Mouse (Mus musculus): ENCODE results near the gene P4htm. TPM values are rescaled to one million over a fixed set of nuclear protein-coding genes. Genes with fewer than 3 reads are reported as not detected.
A peak's percentile ranks its signal among the peaks of the same experiment; 100 is the strongest.

Gene P4htm
- total and polyA plus RNA-seq, 2 experiments from 2014 or later: 38.8 to 50.8 TPM

DNA sequence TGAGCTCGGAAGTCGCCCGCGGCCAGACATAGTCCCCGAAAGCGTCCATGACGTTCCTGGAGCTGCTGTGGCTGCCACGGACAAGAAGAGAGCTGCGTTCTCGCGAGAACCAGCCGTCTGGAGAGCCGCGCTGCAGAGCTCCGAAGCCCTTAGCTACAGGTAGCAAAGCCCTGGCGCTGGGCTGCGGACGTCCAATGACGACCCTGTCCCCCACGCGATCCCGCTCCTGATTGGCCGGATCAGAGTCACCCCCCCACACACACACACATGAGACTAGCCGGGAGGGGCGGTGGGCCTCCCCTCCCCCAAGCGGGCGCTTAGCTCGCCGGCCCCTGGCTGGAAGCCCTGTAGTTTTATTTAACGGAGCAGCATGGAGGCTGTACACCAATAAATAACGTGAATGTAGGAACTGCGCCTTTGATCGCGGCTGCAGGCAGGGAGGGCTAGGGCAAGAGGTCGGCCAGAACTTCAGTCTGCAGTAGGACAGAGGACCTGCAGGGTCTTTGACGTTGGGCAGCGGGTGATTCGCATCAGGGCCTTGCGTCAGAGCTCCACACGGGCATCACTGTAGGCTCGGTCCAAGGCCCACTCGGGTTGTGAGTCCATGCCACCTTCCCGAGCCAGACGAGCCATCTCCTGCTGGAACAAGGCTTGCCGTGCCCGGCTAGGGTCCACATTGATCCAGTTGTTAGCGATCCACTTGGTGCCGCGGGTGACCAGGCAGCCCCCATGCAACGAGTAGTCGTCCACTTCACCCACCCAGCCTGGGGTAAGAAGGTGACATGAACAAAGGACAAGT is 18.7 kb downstream of the P4htm start, which contains the start of gene Wdr6:
Wdr6 (minus strand) TSS at position 195 of the 799 bp plus-strand sequence.
- ATAC-seq (peak; percentile 98), DNase-seq (ENCODE audit: low spot score) (peak; percentile 98)
- TF ChIP-seq CTCF (IDR thresholded peaks at IDR 0.05; ENCODE audit: low read depth): no peak
- H3K27me3 ChIP-seq (ENCODE audit: insufficient read depth, low read length): no peaks in the 10 kb centered on the region
- H3K36me3 ChIP-seq (ENCODE audit: insufficient read depth, low read length): peaks cover 22% of the 10 kb centered on the region
- peak within 1 kb of the TSS; percentile 81 for H3K4me2 ChIP-seq (ENCODE audit: low read depth, low read length)
- WGBS: 4% methylated on average over 51 of the region's 51 CpGs
- H3K27ac ChIP-seq: peak within 1 kb of the TSS; percentile 98
- H3K4me1 ChIP-seq (ENCODE audit: insufficient read depth, low read length): peaks cover 19% of the 10 kb centered on the region
- peak within 1 kb of the TSS; percentile 71 for H3K4me3 ChIP-seq (ENCODE audit: low read length)
- peak within 1 kb of the TSS; percentile 96 for H3K9ac ChIP-seq (replicated peaks; ENCODE audit: low read length)
- H3K9me3 ChIP-seq (ENCODE audit: low read length): no peaks in the 10 kb centered on the region

DNA sequence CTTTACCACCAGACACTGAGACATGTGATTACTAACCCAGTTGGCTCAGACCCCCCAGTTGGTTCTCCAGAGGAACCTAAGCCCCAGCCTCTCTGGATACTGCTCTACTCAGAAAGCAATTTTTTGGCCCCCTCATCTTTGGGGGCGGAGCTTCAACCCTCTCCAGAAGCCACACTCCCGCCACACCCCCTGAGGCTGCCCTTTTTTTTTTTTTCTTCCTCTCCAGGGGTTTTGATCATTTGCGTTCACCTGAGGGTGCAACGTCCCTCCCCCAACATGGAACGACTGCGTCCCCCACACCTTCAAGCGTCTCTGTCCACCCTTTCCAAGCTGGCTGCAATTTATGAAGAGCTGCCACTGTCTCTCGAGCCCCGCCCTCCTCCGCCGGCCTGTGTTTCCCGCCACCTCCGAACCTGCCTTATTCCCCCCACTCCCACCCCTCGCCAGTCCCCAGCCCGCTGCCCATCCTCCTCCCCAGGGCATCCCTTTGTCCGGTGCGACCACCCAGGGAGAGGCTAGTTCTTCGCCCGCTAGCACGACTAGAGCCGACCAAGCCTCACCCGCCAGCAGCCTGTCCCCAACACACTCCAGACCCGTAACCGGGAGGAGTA is 19.4 kb downstream of the P4htm start:
- Histone ChIP-seq H3K4me3 (ENCODE audit: low read length) (peak overlapping the region; percentile 71), H3K9ac (replicated peaks; ENCODE audit: low read length) (peak overlapping the region; percentile 96), H3K27ac (peak overlapping the region; percentile 98), H3K9me3 (ENCODE audit: low read length) (no peaks in the 10 kb centered on the region), H3K4me2 (ENCODE audit: low read depth, low read length) (peak overlapping the region; percentile 81), H3K4me1 (ENCODE audit: insufficient read depth, low read length) (peaks cover 19% of the 10 kb centered on the region), H3K27me3 (ENCODE audit: insufficient read depth, low read length) (no peaks in the 10 kb centered on the region), H3K36me3 (ENCODE audit: insufficient read depth, low read length) (peaks cover 27% of the 10 kb centered on the region)
- ATAC-seq (0 out of 2 replicates have a peak, but pooled peaks have one; percentile 1), DNase-seq (ENCODE audit: low spot score) (peak; percentile 74)
- 1% methylated on average over 24 of the region's 24 CpGs for WGBS
- no peak for TF ChIP-seq CTCF (IDR thresholded peaks at IDR 0.05; ENCODE audit: low read depth)

DNA sequence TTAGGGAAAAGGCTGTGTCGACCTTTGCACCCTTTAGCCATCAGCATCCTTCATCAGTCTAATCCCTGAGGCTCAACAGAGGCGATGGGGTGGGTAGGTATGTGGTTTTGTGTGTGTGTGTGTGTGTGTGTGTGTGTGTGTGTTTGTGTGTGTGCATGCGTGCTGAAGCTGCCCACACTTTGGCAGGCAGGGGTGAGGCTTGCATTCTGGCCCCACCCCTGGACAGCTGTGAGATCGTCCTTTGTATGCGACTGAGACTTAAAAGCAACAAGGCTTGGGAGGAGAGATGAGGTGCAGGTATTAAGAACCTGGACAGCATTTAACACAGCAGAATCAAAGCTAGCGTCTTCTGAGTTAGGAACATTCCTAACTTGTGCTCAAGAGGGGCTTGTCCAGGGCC is 20.4 kb downstream of the P4htm start:
- DNase-seq (ENCODE audit: low spot score) (no peak), ATAC-seq (no peak)
- no peaks in the 10 kb centered on the region for H3K9me3 ChIP-seq (ENCODE audit: low read length)
- TF ChIP-seq CTCF (IDR thresholded peaks at IDR 0.05; ENCODE audit: low read depth): no peak
- WGBS: 44% methylated on average over 6 of the region's 6 CpGs
- H3K4me1 ChIP-seq (ENCODE audit: insufficient read depth, low read length): peaks cover 19% of the 10 kb centered on the region
- no peaks in the 10 kb centered on the region for H3K27me3 ChIP-seq (ENCODE audit: insufficient read depth, low read length)
- peak overlapping the region; percentile 71 for H3K4me3 ChIP-seq (ENCODE audit: low read length)
- H3K27ac ChIP-seq: no peak overlapping the region
- H3K4me2 ChIP-seq (ENCODE audit: low read depth, low read length): peak overlapping the region; percentile 81
- peaks cover 37% of the 10 kb centered on the region for H3K36me3 ChIP-seq (ENCODE audit: insufficient read depth, low read length)
- H3K9ac ChIP-seq (replicated peaks; ENCODE audit: low read length): peak overlapping the region; percentile 96; the same call in 1 of the 2 replicates

DNA sequence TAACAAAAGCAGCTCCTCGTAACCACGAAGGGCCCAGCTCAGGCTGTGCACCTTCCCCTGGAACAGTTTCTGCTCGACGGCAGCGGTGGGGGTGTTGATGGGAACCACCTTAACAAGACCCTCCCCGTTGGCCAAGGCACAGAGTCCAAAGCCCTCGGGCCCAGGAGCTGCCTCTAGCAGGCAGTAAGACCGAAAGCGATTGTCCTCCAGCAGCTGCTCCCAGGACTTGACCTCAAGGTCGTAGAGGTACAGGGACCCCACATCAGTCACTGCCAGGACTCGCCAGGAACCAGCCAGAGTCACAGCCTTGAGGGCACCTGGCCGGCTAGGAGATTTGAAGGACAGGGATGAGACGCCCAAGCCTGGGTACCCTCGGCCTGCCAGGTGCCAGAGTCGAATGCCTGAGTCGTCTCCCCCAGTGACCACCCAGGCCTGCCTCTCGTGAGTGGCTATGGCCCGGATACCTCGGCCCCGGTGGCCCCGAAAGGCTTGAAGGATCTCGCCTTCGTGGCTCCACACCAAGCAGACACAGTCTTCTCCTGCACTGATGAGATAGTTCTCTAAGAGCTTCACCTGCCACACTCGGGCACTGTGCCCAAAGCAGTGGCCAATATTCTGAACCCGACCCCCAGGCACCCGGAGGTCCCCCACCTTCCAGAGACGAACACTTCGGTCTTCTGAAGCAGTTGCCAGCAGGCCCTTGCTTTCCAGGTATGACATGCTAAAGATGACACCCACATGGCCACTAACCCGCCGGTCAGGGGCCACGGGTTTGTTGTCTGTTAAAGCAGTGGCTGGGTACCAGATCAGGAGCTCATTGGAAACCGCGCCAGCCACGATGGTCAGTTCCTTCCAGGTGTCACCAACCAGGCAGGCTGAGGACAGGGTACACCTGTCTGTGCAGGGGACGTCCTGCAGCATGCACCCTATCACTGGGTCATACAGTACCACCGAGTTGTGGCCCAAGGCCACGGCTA is 21.9 kb downstream of the P4htm start:
- no peak for TF ChIP-seq CTCF (IDR thresholded peaks at IDR 0.05; ENCODE audit: low read depth)
- ATAC-seq (no peak), DNase-seq (ENCODE audit: low spot score) (no peak)
- WGBS: 81% methylated on average over 37 of the region's 37 CpGs
- H3K27me3 ChIP-seq (ENCODE audit: insufficient read depth, low read length): no peaks in the 10 kb centered on the region
- 0 out of 2 replicates have a peak overlapping the region, but pooled peaks have one; percentile 6 for H3K9ac ChIP-seq (replicated peaks; ENCODE audit: low read length)
- peaks cover 45% of the 10 kb centered on the region for H3K36me3 ChIP-seq (ENCODE audit: insufficient read depth, low read length)
- no peak overlapping the region for H3K4me3 ChIP-seq (ENCODE audit: low read length)
- H3K9me3 ChIP-seq (ENCODE audit: low read length): no peaks in the 10 kb centered on the region
- H3K27ac ChIP-seq: no peak overlapping the region
- H3K4me2 ChIP-seq (ENCODE audit: low read depth, low read length): peak overlapping the region; percentile 81; the same call in 1 of the 2 replicates
- peaks cover 19% of the 10 kb centered on the region for H3K4me1 ChIP-seq (ENCODE audit: insufficient read depth, low read length)

DNA sequence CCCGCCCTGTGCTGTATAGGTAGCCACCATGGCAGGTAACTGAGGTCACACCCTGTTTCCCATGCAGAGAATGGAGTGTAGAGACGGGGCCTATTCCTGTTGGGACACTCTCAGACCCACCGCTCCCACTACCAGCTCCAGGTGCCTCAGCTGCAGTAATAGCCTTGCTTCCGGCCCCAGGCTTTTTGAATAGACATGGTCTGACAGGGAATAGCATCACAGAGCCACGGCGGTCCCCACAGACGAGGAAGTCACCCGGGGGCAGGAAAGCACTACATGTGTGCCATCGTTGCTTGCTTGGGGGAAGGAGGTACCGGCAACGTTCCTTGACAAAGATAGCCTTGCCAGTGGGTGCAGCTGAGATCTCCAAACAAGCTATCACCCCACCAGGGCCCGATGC is 22.5 kb downstream of the P4htm start:
- Histone ChIP-seq H3K4me2 (ENCODE audit: low read depth, low read length) (no peak overlapping the region), H3K27me3 (ENCODE audit: insufficient read depth, low read length) (no peaks in the 10 kb centered on the region), H3K4me3 (ENCODE audit: low read length) (no peak overlapping the region), H3K36me3 (ENCODE audit: insufficient read depth, low read length) (peaks cover 45% of the 10 kb centered on the region), H3K9me3 (ENCODE audit: low read length) (no peaks in the 10 kb centered on the region), H3K27ac (no peak overlapping the region), H3K4me1 (ENCODE audit: insufficient read depth, low read length) (peaks cover 19% of the 10 kb centered on the region), H3K9ac (replicated peaks; ENCODE audit: low read length) (no peak overlapping the region)
- no peak for DNase-seq (ENCODE audit: low spot score)
- WGBS: 77% methylated on average over 12 of the region's 12 CpGs
- TF ChIP-seq CTCF (IDR thresholded peaks at IDR 0.05; ENCODE audit: low read depth): no peak
- no peak for ATAC-seq

Measured in hindbrain, postnatal 0 days (tissue).